Mouse (Mus musculus): Measurements from ENCODE around the gene Mlx. TPM values are rescaled to one million over a fixed set of nuclear protein-coding genes. Genes with fewer than 3 reads are reported as not detected.

The Mlx gene
- polyA plus RNA-seq, 1 experiment from 2014 or later, result 50.5 TPM

GRCm38 (mm10) chr11:101057860-101058259 is 29.2 kb upstream of the Mlx start:
- H3K27me3 ChIP-seq, result no peaks in the 10 kb centered on the region
- H3K36me3 ChIP-seq, result peaks cover 50% of the 10 kb centered on the region
- H3K4me2 ChIP-seq (replicated peaks), result no peak overlapping the region
- H3K9me3 ChIP-seq, result no peaks in the 10 kb centered on the region
- 35% methylated on average over 5 of the region's 5 CpGs for WGBS
- peaks cover 14% of the 10 kb centered on the region for H3K4me1 ChIP-seq
- H3K27ac ChIP-seq, result no peak overlapping the region
- H3K4me3 ChIP-seq, result no peak overlapping the region
- H3K9ac ChIP-seq, result no peak overlapping the region
- ATAC-seq (ENCODE audit: low FRiP score, low read depth), result no peak

GRCm38 (mm10) chr11:101058726-101059125 is 28.4 kb upstream of the Mlx start:
- Histone ChIP-seq H3K9ac (0 out of 2 replicates have a peak overlapping the region, but pooled peaks have one; percentile 1), H3K4me1 (peaks cover 23% of the 10 kb centered on the region), H3K36me3 (peaks cover 46% of the 10 kb centered on the region), H3K27me3 (no peaks in the 10 kb centered on the region), H3K9me3 (no peaks in the 10 kb centered on the region), H3K4me3 (no peak overlapping the region), H3K27ac (0 out of 2 replicates have a peak overlapping the region, but pooled peaks have one; percentile 10), H3K4me2 (replicated peaks) (no peak overlapping the region)
- no peak for ATAC-seq (ENCODE audit: low FRiP score, low read depth)
- 59% methylated on average over 5 of the region's 5 CpGs for WGBS

GRCm38 (mm10) chr11:101059473-101059872 is 27.6 kb upstream of the Mlx start:
- WGBS, result 83% methylated on average over 10 of the region's 10 CpGs
- H3K4me3 ChIP-seq, result no peak overlapping the region
- peaks cover 41% of the 10 kb centered on the region for H3K36me3 ChIP-seq
- H3K9me3 ChIP-seq, result no peaks in the 10 kb centered on the region
- H3K27ac ChIP-seq, result no peak overlapping the region; the same call in 1 of the 2 replicates
- no peak overlapping the region for H3K9ac ChIP-seq
- H3K4me2 ChIP-seq (replicated peaks), result no peak overlapping the region
- no peak for ATAC-seq (ENCODE audit: low FRiP score, low read depth)
- no peaks in the 10 kb centered on the region for H3K27me3 ChIP-seq
- peaks cover 31% of the 10 kb centered on the region for H3K4me1 ChIP-seq

GRCm38 (mm10) chr11:101060126-101060525 is 27.0 kb upstream of the Mlx start:
- no peak for ATAC-seq (ENCODE audit: low FRiP score, low read depth)
- Histone ChIP-seq H3K9ac (0 out of 2 replicates have a peak overlapping the region, but pooled peaks have one; percentile 31), H3K4me1 (peaks cover 33% of the 10 kb centered on the region), H3K9me3 (no peaks in the 10 kb centered on the region), H3K4me2 (replicated peaks) (no peak overlapping the region), H3K27ac (peak overlapping the region; percentile 85), H3K4me3 (no peak overlapping the region), H3K36me3 (peaks cover 39% of the 10 kb centered on the region), H3K27me3 (no peaks in the 10 kb centered on the region)
- WGBS, result 52% methylated on average over 8 of the region's 8 CpGs

DNA sequence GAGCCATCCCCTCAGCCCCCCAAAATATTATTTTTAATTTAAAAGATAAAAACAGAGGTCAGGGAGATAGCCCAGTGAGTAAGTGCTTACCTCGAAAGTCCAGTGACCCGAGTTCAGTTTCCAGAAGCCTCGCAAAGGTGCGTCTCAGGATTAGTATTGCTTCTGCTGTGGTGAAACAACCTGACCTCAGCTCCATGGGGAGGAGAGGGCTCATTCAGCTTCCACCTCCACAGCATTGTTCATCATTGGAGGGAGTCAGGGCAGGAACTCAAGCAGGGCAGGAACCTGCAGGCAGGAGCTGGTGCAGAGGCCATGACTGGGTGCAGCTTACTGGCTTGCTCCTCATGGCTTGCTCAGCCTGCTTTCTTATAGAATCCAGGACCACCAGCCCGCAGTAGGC is 26.0 kb upstream of the Mlx start:
- 88% methylated on average over 5 of the region's 5 CpGs for WGBS
- Histone ChIP-seq H3K27me3 (no peaks in the 10 kb centered on the region), H3K9me3 (no peaks in the 10 kb centered on the region), H3K4me2 (replicated peaks) (no peak overlapping the region), H3K4me3 (no peak overlapping the region), H3K9ac (no peak overlapping the region), H3K36me3 (peaks cover 32% of the 10 kb centered on the region), H3K4me1 (peaks cover 33% of the 10 kb centered on the region), H3K27ac (no peak overlapping the region)
- ATAC-seq (ENCODE audit: low FRiP score, low read depth), result no peak

DNA sequence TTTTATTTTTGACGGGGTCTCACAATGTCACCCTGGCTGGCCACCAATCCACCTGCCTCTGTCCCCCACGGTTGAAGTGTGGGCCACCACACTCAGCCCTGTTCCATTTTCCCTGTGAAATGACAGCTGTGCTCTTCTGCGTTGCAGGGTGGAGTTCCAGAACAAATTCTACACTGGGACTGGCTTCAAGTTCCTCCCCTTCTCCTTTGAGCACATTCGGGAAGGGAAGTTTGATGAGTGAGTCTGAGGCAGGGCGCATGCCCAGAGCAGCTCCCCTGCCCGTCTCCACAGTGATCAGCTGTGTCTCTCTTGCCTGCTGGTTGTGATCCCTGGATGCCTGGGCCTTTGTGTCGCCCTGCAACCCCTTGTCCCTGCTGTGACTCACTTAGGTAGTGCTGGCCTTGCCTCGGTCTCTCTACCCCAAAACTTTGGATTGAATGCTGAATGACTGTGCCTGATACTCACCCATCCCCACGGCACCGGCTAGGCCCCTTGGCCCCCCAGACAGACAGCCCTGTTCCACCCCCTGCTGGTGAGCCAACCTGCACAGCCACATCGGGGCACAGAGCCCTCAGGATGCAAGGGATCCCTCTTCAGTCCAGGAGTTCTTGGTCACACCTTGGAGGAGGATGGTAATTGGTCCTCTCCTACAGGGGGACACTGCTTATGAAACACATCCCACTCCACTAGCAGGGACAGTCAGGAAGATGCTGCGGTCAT is 24.8 kb upstream of the Mlx start:
- 0 out of 2 replicates have a peak overlapping the region, but pooled peaks have one; percentile 45 for H3K9ac ChIP-seq
- H3K4me1 ChIP-seq, result peaks cover 41% of the 10 kb centered on the region
- H3K27ac ChIP-seq, result no peak overlapping the region; the same call in 1 of the 2 replicates
- 81% methylated on average over 12 of the region's 12 CpGs for WGBS
- H3K4me3 ChIP-seq, result no peak overlapping the region
- no peak overlapping the region for H3K4me2 ChIP-seq (replicated peaks)
- ATAC-seq (ENCODE audit: low FRiP score, low read depth), result no peak
- H3K9me3 ChIP-seq, result no peaks in the 10 kb centered on the region
- H3K36me3 ChIP-seq, result peaks cover 23% of the 10 kb centered on the region
- no peaks in the 10 kb centered on the region for H3K27me3 ChIP-seq

DNA sequence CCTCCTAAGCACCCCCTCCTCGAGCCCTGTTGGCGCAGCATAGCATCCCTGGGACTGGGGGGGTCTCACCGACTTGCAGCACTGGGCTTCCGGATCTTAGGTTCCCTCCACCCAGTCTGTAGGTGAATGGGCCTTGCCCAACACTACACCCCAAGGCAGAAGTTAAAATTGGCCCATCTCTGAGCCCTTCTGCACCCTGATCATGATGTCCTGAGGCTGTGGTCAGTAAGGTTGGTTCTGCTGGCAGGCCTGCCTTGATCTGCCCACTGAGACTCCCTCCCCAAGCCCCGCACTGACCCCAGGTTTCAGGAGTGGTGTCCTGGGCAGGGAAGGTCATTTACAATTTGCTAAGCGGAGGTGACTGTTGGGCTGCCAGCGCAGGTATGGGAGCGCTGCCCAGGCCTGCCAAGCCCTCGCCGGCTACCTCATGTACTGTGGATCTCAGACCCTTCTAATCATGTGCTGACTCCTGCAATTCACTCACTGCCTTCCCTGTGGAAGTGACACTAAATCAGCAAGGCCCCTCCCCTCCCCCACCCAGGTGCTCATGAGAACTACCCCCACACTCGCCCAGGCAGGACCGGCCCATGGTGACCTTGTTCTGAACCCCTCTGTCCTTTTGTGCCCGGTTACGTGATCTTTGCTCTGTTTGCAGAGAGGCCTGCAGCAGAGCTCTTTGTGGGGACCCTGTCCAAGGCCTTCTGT is 24.0 kb upstream of the Mlx start:
- H3K4me1 ChIP-seq, result peaks cover 41% of the 10 kb centered on the region
- H3K4me3 ChIP-seq, result no peak overlapping the region
- H3K9me3 ChIP-seq, result no peaks in the 10 kb centered on the region
- H3K4me2 ChIP-seq (replicated peaks), result 0 out of 2 replicates have a peak overlapping the region, but pooled peaks have one; percentile 19
- peaks cover 5% of the 10 kb centered on the region for H3K27me3 ChIP-seq
- ATAC-seq (ENCODE audit: low FRiP score, low read depth), result no peak
- peaks cover 22% of the 10 kb centered on the region for H3K36me3 ChIP-seq
- whole genome bisulfite sequencing, result 59% methylated on average over 14 of the region's 14 CpGs
- H3K27ac ChIP-seq, result peak overlapping the region; percentile 90
- peak overlapping the region; percentile 45 for H3K9ac ChIP-seq

DNA sequence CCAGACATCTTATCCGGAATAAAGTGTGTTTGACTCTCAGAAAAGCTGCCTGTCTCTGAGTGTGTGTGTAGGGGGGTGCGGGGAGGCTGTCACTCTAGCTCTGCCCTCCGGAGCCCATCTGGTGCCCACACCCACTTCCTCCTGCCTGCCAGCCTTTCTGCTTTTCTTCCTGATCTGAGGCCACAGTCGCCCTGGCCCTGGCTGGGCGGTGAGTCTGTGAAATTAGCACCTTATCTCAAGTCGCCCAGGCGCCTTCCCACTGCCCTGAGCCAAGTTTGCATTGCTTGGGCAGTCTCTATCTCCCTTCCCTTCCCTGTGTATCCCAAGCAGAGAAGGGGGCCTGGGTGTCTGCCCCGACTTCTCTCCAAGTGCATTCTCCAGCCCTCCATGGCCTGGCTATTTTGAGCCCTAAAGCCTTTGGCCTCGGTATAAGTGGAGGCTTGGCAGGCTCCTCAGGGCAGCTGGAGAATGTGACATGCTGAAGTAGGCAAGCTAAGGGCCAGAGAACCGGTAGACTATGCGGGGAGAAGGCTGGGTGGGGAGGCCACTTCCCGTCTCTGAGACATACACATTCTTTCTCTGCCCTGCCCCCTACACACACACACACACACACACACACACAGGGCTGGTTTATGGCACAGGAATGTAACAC is 23.3 kb upstream of the Mlx start:
- Histone ChIP-seq H3K4me1 (peaks cover 37% of the 10 kb centered on the region), H3K36me3 (peaks cover 22% of the 10 kb centered on the region), H3K27ac (peak overlapping the region; percentile 90), H3K9ac (peak overlapping the region; percentile 45), H3K4me3 (no peak overlapping the region), H3K27me3 (peaks cover 10% of the 10 kb centered on the region), H3K9me3 (no peaks in the 10 kb centered on the region), H3K4me2 (replicated peaks) (peak overlapping the region; percentile 19; the same call in 1 of the 2 replicates)
- 30% methylated on average over 12 of the region's 12 CpGs for WGBS
- ATAC-seq (ENCODE audit: low FRiP score, low read depth), result peak; percentile 35; the same call in 1 of the 2 replicates

GRCm38 (mm10) chr11:101064462-101064861 is 22.6 kb upstream of the Mlx start:
- no peak for ATAC-seq (ENCODE audit: low FRiP score, low read depth)
- H3K4me1 ChIP-seq, result peaks cover 37% of the 10 kb centered on the region
- H3K27ac ChIP-seq, result peak overlapping the region; percentile 90
- WGBS, result 72% methylated on average over 4 of the region's 4 CpGs
- H3K9me3 ChIP-seq, result no peaks in the 10 kb centered on the region
- H3K9ac ChIP-seq, result 0 out of 2 replicates have a peak overlapping the region, but pooled peaks have one; percentile 45
- H3K27me3 ChIP-seq, result peaks cover 11% of the 10 kb centered on the region
- peaks cover 22% of the 10 kb centered on the region for H3K36me3 ChIP-seq
- no peak overlapping the region for H3K4me3 ChIP-seq
- no peak overlapping the region for H3K4me2 ChIP-seq (replicated peaks)

DNA sequence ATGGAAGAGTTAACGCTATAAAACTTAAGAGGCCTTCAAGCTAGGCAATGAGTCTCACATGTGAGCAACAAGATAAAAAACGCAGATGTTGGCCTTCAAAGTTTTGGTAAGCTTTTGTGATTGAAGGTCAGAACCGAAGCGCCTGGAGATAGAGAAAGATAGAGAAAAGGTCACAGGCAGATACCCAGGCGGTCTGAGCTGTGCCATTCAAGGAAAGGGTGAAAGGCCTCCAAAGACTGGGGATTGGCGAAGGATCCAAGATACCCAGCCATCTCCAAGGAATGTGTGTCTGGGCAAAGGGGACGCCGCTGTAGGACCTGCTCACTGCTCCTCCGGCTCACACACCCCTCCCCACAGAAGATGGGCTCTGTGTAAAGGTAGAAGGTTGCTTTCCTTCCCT is 22.1 kb upstream of the Mlx start:
- no peak for ATAC-seq (ENCODE audit: low FRiP score, low read depth)
- peaks cover 11% of the 10 kb centered on the region for H3K27me3 ChIP-seq
- 94% methylated on average over 9 of the region's 9 CpGs for WGBS
- no peak overlapping the region for H3K9ac ChIP-seq
- H3K4me3 ChIP-seq, result no peak overlapping the region
- H3K27ac ChIP-seq, result no peak overlapping the region
- H3K4me2 ChIP-seq (replicated peaks), result no peak overlapping the region
- H3K36me3 ChIP-seq, result peaks cover 22% of the 10 kb centered on the region
- H3K4me1 ChIP-seq, result peaks cover 37% of the 10 kb centered on the region
- no peaks in the 10 kb centered on the region for H3K9me3 ChIP-seq

DNA sequence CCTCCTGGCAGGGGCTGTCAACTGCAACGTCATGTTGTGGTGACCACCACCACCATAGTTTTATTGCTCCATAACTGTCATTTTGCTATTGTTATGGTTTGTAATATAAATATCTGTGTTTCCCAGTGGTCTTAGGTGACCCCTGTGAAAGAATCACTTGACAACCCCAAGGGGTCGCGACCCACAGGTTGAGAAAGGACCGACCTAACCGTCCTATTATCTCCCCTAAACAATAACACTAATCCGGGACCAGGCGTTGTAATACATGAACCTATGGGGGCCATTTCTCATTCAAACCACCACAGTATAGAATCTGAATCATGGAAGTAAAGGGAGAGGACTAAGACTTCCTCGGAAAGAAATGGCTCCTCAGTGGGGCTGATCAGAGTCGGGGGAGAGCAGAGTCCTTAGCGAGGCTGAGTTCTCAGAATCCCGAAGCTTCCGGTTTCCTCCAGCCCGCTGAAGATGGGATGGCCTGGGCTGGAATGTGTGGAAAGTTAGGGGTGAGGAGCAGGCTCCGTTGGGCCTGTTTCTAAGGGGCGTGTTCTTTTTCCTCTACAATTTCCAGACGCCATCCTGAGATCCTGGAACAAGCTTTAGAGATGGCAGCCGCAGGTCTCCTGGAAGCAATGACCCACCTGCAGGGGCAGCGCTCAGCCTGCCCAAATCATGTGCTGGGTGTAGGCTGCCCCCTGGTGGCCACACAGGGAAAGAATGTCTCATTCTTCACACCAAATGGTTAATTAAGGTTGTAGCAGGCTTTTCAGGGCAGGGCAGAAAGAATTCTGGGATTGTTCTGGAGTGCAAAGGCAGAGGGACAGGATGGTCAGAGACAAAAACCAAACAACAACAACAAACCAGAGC is 20.3 kb upstream of the Mlx start:
- peak; percentile 14; the same call in 1 of the 2 replicates for ATAC-seq (ENCODE audit: low FRiP score, low read depth)
- H3K36me3 ChIP-seq, result peaks cover 14% of the 10 kb centered on the region
- H3K9ac ChIP-seq, result peak overlapping the region; percentile 46; the same call in 1 of the 2 replicates
- peak overlapping the region; percentile 61 for H3K4me2 ChIP-seq (replicated peaks)
- peaks cover 23% of the 10 kb centered on the region for H3K27me3 ChIP-seq
- peaks cover 40% of the 10 kb centered on the region for H3K4me1 ChIP-seq
- H3K27ac ChIP-seq, result no peak overlapping the region
- WGBS, result 25% methylated on average over 18 of the region's 18 CpGs
- H3K9me3 ChIP-seq, result no peaks in the 10 kb centered on the region
- H3K4me3 ChIP-seq, result peak overlapping the region; percentile 26
